Mouse (Mus musculus) gastrocnemius, adult 2 months (tissue): ENCODE results near the gene Prtg. TPM values are rescaled to one million over a fixed set of nuclear protein-coding genes. Genes with fewer than 3 reads are reported as not detected.
A peak's percentile ranks its signal among the peaks of the same experiment; 100 is the strongest.

Experiments used
- DNase-seq: peaks from one replicate; pipeline ENCODE4 v3.0.0; 2022
- H3K27ac ChIP-seq: fragments of 200-600 bp; 2 replicates; pipeline ENCODE4 v1.8.1; 2022; ENCODE audit warnings: mild to moderate bottlenecking
- H3K4me3 ChIP-seq: fragments of 200-600 bp; 2 replicates; pipeline ENCODE4 v1.8.1; 2022; ENCODE audit warnings: mild to moderate bottlenecking, moderate library complexity
- CTCF ChIP-seq: fragments of 200-600 bp; IDR thresholded peaks from 2 replicates; pipeline ENCODE4 v1.8.1; 2022; ENCODE audit warnings: antibody characterized with exemption, mild to moderate bottlenecking, moderate library complexity
- intact Hi-C: fragments of 180-260 bp; cut with DNase I; formaldehyde crosslinking; loops from one replicate; pipeline ENCODE4 v1.15.1; 2025
- total RNA-seq, 2 experiments: library from RNA; stranded (reverse); gene quantifications; 2 replicates each; pipeline ENCODE4 v1.2.3; 2021

The Prtg gene
- total RNA-seq, 2 experiments from 2014 or later = 0.15 to 0.31 TPM

DNA sequence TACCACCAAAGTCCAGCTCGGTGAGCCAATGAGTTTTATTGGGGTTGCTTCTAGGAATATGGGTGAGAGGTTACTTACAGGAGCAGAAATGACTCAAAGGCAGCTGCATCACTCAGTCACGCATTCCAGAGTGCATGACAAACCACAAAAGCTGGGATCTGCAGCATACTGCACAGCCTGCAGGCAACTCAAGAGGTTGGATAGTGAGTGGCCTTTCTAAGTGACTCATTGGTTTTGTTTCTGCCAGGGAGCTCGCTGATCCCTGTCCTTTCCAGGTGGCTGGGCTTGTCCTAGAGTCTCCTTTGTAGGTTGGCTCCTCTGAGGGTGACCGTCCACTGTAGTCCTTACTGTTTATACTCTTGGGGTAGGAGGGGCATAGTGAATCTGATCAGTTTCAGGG, 39.5 kb downstream of the Prtg start:
- intact Hi-C loops = no loop called here
- no peak overlapping the region for H3K27ac ChIP-seq
- TF ChIP-seq CTCF = no peak
- no peak for DNase-seq
- H3K4me3 ChIP-seq = no peak overlapping the region

DNA sequence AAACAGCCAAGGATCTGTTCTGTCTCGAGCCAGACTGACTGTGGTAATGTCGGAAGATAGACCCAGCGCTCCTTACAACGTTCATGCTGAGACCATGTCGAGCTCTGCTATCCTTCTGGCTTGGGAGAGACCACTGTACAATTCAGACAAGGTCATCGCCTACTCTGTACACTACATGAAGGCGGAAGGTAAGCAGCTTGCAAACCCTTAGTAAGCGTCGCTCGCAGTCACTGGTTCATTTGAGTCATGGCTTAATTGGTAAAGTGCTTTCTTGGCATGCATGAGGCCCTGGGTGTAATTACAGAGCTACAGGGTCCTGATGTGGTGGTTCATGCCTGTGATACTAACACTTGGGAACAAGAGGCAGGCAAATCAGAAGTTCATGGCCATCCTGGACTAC, 44.9 kb downstream of the Prtg start:
- intact Hi-C loops = no loop called here
- DNase-seq = no peak
- TF ChIP-seq CTCF = no peak
- no peak overlapping the region for H3K27ac ChIP-seq
- no peak overlapping the region for H3K4me3 ChIP-seq

DNA sequence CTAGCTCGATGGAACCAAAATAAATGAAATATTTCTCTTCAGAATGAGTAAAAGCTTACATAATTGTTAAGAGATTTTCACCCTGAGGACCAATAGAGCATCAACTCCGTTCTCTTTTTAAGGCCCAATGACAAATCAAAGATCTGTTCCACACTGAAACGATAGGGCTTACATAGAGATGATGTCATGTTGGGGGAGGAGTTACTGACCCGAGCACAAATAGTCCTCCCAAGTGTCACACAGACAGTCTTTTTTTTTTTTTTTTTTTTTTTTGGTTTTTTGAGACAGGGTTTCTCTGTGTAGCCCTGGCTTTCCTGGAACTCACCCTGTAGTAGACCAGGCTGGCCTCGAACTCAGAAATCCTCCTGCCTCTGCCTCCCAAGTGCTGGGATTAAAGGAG, 45.3 kb downstream of the Prtg start:
- no peak for TF ChIP-seq CTCF
- H3K4me3 ChIP-seq = no peak overlapping the region

DNA sequence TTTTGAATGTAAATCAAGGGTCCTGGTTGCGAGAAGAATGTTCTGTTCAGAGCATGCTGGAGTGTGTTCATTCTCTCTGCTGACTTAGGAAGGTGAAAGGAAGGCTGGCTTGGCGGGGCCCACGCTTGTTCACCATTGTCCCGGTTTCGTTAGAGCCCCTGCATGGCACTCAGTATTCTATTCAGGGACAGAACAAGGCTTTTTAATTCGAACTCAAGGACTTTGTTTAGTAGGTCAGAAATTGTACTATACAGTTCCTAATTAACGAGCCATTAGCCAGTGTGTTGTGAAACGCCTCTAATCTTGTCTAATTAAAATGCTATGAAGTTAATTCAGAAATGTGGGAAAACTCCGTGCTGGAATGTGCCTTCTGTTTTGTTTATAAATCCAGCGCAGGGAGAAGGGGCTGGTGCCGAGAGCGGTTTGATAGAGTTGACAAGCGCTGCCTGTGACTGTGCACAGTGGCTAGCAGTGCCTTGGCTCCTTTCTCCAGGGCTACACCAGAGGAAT, 47.1 kb downstream of the Prtg start:
- no peak for TF ChIP-seq CTCF
- intact Hi-C loops = no loop called here
- H3K4me3 ChIP-seq = no peak overlapping the region
- DNase-seq = no peak
- no peak overlapping the region for H3K27ac ChIP-seq

More for the DNA sequence above, 45.3 kb downstream of the Prtg start:
- H3K27ac ChIP-seq = no peak overlapping the region
- intact Hi-C loops = no loop called here
- no peak for DNase-seq

DNA sequence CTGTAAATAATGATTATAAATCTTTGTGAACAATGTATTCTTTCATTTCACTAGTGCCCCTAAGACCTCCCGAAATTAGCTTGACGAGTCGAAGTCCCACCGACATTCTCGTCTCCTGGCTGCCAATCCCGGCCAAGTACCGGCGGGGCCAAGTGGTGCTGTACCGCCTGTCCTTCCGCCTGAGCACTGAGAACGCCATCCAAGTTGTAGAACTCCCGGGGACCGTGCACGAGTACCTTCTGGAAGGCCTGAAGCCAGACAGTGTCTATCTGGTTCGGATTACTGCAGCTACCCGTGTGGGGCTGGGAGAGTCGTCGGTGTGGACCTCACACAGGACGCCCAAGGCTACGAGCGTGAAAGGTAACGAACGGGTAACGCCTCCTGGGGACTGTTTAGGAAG, 50.0 kb downstream of the Prtg start:
- no peak for TF ChIP-seq CTCF
- no peak for DNase-seq
- intact Hi-C loops = no loop called here

DNA sequence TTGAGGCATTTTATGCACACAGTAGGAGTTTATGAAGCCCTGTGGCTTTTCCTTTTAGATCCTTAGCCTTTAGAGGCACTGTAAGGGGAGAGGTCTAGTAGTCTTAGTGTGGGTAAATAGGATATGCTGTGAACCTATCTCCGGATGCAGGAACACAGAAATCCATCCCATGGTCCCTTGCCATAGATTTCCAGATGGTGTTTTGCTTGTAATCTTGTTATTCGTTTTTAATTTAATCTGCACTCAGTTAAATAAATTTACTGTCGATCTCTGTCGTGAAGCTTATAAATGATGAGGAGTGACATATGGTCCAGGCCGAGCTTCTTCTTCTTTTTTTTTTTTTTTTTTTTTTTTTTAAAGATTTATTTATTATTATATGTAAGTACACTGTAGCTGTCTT, 54.1 kb downstream of the Prtg start:
- intact Hi-C loops = no loop called here
- TF ChIP-seq CTCF = no peak
- no peak for DNase-seq
- Histone ChIP-seq H3K27ac (no peak overlapping the region), H3K4me3 (no peak overlapping the region)

More for the DNA sequence above, 50.0 kb downstream of the Prtg start:
- Histone ChIP-seq H3K27ac (no peak overlapping the region), H3K4me3 (no peak overlapping the region)

DNA sequence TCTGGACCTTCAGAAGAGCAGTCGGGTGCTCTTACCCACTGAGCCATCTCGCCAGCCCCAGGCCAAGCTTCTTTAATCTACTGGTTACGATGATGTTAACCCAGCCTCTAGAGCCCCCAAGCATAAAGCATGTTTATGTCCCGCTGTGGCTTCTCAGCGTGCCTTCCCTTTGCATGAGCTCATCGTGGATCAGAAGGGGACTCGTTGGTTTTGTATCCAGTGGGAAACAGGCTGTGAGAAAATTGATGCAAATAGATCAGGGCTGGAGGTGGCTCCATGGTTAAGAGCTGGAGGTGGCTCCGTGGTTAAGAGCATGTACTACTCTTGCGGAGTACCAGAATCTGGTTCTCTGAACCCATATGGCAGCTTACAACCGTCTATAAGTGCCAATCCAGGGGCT, 54.6 kb downstream of the Prtg start:
- intact Hi-C loops = no loop called here
- no peak overlapping the region for H3K27ac ChIP-seq
- H3K4me3 ChIP-seq = no peak overlapping the region
- no peak for TF ChIP-seq CTCF
- DNase-seq = no peak

DNA sequence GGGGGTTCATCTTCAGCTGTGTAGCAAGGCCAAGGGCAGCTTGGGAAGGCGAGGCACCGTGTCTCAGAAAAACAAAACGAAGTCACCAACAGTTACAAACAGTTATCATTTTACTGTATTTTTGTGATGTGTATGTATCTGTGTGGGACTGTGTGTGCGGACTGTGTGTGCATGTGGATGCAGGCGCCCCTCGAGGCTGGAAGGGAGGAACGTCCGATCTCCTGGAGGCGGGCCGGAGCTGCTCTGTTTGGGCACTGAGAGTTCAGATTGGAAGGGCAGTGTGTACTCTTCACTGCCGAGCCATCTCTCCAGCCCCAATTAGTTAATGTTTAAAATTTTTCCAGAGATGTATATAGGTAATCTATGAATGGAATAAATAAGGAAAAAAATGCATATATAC, 55.5 kb downstream of the Prtg start:
- intact Hi-C loops = no loop called here
- no peak overlapping the region for H3K4me3 ChIP-seq
- no peak for DNase-seq
- TF ChIP-seq CTCF = no peak
- H3K27ac ChIP-seq = no peak overlapping the region

DNA sequence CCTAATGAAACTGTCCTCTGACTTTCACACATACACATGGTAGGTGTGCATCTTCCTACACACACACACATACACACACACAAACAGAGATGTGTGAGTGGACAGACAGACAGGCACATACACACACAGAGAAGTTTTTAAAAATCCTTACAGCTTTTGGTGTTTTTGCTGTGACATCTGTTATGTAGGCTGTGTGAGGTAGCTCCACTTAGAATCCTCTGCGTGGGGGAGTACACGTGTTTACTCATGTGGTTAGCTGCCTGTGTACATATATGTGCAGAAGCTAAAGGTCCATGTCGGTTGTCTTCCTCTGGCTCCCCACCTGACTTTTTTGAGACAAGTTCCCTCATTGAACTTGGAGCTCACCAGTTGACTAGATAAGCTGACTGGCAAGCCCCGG, 56.3 kb downstream of the Prtg start:
- Histone ChIP-seq H3K4me3 (no peak overlapping the region), H3K27ac (no peak overlapping the region)
- DNase-seq = no peak
- intact Hi-C loops = no loop called here
- no peak for TF ChIP-seq CTCF

DNA sequence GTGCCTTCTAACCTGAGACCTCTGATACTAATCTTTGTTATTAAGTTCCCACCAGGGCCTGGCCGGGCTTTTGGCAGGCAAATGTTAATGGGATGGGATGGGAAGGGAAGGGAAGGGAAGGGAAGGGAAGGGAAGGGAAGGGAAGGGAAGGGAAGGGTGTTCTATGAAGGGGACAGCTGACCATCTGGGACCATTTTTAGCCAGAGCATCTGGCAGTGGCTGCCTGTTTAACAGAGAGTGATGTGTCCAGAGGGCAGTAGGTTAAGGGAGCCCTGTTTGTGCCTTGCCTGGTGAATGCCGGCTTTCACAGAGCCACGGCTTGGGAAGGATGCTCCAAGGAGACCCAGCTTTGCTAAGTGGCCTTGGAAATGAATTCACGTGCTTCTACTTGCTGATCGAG, 57.1 kb downstream of the Prtg start:
- DNase-seq = no peak
- H3K27ac ChIP-seq = no peak overlapping the region
- intact Hi-C loops = no loop called here
- no peak for TF ChIP-seq CTCF
- no peak overlapping the region for H3K4me3 ChIP-seq

DNA sequence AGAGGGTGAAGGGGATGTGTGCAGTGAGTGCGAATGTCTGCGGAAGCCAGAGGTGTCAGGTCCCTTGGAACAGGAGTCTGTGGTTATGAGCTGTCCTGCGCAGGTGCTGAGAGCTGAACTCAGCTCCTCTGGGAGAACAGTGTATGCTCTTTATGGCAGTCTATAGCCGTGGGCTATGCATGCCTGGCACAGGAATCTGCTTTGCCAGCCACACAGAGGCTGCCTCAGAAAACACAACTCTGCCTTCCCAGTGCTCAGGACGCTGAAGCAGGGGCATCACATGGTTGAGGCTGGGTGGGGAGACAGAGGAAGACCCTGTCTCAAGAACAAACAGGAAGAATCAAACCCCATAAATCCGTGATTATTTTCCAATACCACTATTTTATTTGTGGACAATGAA, 60.8 kb downstream of the Prtg start:
- no peak overlapping the region for H3K27ac ChIP-seq
- TF ChIP-seq CTCF = no peak
- no peak for DNase-seq
- intact Hi-C loops = no loop called here
- H3K4me3 ChIP-seq = no peak overlapping the region

DNA sequence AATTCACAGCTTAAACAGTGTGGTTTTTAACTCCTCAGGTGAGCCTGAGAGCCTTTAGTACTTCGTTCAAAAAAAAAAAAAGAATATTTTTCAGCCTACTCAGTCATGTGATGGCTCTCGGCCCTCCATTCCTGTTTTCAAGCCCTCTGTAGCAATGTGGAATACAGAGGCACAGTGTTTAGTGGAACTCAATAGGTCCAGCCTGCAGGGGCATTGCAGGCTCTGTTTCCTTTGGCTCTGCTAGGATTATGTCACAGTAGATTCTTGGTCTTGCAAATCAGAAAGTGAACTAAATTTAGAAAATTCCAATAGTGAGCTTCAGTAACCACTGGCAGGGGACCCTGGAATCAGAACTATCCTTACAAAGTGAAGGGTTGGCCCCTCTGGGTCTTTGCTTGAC, 62.1 kb downstream of the Prtg start:
- intact Hi-C loops = no loop called here
- no peak for DNase-seq
- Histone ChIP-seq H3K27ac (no peak overlapping the region), H3K4me3 (no peak overlapping the region)
- TF ChIP-seq CTCF = no peak

DNA sequence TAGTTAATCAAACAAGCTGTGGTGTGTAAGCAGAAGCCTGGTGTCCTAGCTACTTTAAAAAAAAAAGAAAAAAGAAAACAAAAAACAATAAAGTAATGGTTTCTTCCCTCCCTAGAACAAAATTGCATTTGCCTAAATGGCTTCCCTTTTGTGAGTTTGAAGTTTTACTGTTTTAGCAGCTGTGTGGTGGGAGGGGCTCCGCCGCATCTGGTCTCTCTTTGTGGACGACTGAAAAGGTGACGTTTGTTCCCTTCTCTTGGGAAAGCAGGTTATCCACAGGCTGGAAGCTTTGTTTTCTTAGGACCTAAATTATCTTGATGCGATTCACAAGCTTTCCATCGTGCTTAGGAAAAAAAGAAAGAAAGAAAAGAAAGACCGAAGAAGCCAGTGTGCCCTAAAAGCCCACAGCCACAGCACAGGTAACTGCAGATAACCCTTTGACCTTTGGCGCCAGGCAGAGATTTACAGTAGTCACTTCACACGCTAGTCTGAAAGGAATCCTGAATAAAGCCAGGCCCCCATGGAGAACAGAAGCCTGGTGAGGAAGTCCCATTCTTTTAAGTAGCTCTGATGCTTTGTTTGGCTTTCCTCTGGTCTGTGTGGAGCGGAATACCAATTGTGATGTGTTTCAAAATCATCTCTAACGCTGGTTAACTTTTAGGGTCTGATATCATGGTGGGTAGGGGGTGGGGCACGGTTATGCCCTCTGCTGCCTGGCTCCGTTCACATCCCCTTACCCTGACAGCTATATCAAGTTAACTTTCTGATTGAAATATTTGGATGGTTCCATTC, 65.0 kb downstream of the Prtg start:
- DNase-seq = peak; percentile 34
- peak overlapping the region; percentile 64 for H3K4me3 ChIP-seq
- intact Hi-C loops = no loop called here

More for the DNA sequence above, 65.0 kb downstream of the Prtg start:
- peak overlapping the region; percentile 84 for H3K27ac ChIP-seq
- no peak for TF ChIP-seq CTCF
